Mouse (Mus musculus) MEL-GATA-1-ER (cell line): ENCODE data around the gene Gm21834.

Experiments
- DNase-seq: peaks from one replicate; pipeline ENCODE4 v3.0.0-alpha.2; 2012; ENCODE audit warnings: low read depth; ENCODE audit errors: extremely low read depth

Gene Gm21834

GRCm38 (mm10) chr17:57742119-57742518 lies at the start of gene Gm21834:
Gene Gm21834 (minus strand): TSS chr17:57742219.
- DNase-seq = no peak

- no peak for DNase-seq
Measured at GRCm38 (mm10) chr17:57788161-57788799, 46.3 kb upstream of the Gm21834 start.

GRCm38 (mm10) chr17:57770904-57771303 lies 28.9 kb upstream of the Gm21834 start:
- DNase-seq = no peak

- no peak for DNase-seq
Measured at GRCm38 (mm10) chr17:57768622-57769610, 26.9 kb upstream of the Gm21834 start, which contains the start of gene Cntnap5c. Gene Cntnap5c (plus strand): TSS chr17:57769570.

GRCm38 (mm10) chr17:57767306-57767705 lies 25.3 kb upstream of the Gm21834 start:
- no peak for DNase-seq

GRCm38 (mm10) chr17:57758033-57758432 lies 16.0 kb upstream of the Gm21834 start:
- no peak for DNase-seq

GRCm38 (mm10) chr17:57694791-57695190 lies 47.2 kb downstream of the Gm21834 start:
- no peak for DNase-seq
